Mouse (Mus musculus) adrenal gland, adult (tissue): ENCODE data around the gene Tcerg1l.

Experiments used
- DNase-seq, 2 experiments: peaks; one replicate each; pipeline ENCODE4 v3.0.0; 2022 to 2023; ENCODE audit warnings: low spot score in 1 of 2; ENCODE audit not compliant: inconsistent age in 2 of 2

Gene Tcerg1l

DNA sequence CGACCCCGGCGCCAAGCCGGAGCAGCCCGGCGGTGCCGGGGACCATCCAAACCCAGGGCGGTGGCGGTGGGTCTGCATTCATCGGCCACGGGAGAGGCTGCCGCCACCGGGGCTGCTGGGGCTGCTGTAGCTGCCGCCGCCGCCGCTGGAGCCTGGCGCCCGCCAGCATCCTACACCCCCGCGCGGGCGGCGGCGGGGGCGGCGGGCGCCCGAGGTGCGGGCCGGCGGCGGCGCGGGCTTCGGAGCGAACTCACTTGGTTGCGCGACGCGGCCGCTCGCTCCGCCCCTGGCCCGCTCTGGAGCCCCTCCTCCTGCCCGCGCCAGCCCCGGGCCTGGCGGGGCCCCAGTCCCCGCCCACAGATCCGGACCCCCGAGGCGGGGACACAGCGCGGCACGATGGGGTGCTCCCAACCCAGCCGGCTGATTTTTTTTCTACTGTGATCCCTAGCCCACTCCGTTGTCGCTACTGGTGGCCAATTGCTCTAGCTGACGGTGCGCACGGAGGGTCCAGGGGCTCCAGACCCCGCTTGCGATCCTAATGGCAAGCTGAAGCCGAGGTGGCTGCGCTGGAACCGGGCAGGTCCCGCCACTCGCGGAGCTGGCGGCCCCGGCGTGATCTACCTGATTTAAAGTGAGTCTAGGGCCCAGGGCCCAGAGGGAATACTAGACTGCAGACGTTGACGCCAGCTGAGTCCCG, at the start of gene Tcerg1l:
Gene Tcerg1l, minus strand, starts transcription at position 246 of the 697 bp plus-strand sequence.
- DNase-seq = peak in 1 of 2 experiments; percentile 18

DNA sequence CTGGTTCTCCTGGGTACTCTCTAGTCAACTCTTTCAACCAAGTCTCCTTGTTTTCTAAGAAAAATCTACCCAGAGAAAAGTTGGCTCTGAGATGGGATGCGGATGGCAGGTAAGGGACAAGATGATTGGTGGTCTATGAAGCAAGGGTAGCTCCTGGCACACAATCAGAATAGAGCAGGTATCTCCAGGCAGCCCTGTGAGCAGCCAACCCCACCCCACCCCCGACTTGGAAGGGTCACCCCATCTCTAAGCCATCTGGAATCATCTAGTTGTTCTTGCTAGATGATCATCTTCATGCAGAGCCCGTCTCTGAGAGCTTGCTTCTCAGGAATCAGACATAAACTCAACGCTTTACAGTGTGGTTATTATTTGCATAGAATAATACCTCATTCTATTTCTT, 44.6 kb upstream of the Tcerg1l start:
- DNase-seq = no peak

DNA sequence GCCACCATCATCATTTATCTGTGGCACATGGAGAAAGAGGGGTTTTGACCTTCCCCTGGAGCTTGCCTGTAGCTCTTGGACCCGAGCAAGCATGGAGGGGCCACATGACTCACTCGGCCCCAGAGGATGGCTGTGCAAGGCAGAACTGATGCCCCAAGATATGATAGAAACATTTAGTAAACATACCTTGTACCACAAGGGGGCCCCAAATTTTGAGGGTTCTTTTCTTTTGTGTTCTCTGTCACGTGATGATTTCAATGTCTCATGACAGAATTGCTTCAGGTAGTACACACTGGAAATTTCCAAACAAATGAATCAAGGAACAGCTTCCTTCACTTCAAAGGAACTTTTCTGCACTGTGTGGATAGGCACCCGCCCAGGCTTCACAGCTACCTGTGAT, 35.0 kb upstream of the Tcerg1l start:
- DNase-seq = peak in 1 of 2 experiments; percentile 20

DNA sequence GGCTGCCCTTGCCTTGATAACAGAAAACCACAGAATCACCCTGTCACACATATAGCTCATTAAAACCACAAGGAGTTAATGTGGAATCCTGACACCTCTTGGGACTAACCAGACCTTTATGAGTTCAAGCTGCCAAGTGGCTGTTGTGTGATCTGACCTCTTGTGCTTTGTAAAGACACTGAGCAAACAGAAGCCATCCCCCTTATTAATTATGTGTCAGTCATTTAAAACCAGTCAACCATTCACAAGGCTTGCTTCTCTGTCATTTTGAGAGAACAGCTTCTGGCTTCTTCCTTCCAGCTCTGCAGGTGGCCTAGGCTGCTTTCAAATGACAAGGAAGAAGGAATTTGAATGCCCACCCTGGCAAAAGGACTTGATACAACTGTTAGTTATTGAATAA, 33.9 kb upstream of the Tcerg1l start:
- no peak for DNase-seq

DNA sequence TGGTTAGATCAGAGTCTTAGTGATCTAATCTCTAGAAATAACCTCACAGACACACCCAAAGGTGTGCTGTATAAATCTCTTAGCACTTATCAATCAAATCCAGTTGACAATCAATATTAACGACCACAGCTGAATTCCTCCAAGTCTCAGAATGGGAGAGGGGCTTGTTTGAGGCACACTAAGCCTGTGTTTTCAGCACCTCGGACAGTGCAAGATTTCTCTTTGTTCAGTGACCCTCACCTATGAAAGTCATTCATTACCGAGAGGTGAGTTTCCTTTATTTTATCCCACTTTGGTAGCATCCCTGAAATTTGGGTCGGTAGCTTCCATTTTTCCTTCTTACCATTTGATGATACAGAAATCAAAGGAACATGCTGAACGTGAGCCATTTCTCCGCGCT, 32.4 kb upstream of the Tcerg1l start:
- DNase-seq = peak in 1 of 2 experiments; percentile 21

DNA sequence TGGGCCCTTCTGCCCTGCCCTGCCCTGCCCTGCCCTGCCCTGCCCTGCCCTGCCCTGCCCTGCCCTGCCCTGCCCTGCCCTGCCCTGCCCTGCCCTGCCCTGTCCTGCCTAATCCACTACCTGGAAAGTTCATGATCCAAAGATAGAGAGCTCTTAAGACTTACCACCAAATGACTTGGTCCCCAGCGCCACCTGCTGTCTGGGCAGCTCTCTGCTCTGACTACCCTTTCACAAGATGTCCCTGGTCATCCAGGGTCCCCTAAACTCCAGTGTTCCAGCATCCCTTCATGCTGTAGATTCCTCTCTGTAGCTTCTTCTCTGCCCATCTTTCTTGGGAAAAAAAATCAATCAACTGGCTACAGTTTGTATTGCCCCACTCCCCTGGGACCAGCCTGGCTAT, 31.3 kb upstream of the Tcerg1l start:
- DNase-seq = peak; percentile 29 to 67

DNA sequence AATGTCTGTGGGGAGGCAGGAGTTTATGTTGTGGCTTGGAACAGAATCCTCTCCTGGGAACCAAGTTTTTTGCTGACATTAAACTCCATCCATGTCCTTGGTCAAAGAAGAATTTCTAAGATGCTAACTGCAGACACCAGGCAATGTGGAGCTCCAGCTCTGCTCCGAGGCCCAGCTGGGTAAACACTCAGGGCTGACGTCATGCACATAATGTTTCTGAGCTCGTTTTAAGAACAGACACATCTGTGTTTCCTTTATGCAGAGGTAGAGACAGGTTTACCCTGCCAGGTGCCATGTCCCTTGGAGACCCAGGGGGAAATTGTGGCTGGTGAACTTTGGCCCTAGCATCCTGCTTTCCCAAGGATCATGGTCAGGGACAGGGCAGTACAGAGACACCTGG, 29.9 kb upstream of the Tcerg1l start:
- no peak for DNase-seq

DNA sequence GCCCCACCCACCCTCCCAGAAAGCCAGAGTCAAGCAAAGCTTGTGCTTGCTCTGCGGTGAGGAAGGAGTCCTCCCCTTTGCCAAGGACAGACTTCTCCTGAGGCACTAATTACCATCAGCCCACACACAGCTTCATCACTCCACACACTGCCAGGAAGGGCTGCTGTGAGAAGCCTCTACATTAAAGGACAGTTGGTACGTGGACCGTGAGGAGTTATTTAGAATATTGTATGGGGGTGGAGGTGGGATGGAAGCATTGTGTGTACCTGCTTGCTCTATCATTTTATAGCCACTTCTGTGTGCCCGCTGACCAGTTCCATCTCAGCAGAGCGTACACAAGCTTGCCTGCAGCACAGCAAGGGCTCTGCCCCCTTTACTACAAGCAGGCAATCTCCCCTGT, 16.0 kb upstream of the Tcerg1l start:
- DNase-seq = no peak

DNA sequence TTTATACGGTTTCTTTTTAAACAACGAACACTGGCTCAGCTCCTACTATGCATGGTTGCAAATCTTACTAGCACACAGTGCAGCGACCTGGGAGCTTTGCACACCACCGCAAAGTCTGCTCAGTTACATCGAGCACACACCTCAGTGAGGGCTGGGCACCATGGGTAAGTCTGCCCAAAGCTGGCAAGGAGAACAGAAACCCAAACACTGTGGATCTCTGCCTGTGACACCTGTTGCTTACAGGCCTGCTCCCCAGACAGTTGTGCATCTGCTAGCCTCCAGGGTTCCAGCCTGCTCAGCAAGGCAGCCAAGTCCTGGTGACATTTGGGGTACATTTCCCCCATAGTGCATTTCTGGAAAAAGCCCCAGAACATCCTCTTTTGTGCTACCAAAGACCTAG, 4.1 kb upstream of the Tcerg1l start:
- no peak for DNase-seq

DNA sequence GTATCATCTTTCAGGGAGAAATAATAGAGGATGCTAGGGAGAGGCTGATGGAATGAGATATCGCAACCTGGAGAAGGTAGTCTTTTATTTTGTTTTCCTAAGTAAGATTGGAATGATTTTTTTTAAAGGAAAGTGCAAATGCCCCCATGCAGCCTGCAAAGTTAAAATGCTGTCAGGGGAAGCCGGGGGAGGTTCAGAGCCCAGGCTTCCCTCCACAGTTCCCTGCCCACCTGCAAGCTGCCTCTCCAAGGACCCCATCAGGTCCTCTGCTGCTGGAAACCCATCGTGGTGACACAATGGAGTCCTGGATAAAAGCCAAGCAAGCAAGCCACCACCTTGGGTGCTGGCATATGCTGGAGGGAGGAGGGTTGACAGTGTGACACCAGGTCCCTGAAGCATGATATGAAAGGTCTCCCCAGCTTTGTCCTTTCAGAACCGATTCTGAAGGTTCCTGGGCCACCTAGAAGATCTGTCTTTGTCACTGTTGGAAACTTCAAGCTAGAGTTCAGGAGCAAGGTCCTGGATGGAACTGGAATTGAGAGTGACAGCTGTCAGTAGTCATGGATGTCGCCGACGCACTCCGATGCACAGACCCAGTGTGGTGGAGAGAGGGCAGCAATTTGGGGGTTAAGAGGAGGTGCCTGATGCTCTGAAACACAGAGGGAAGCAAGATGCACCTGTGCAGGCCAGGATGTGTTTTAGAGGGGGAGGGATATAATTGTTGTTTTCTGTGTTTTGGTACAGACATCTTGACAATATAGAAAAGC, 3.2 kb upstream of the Tcerg1l start:
- no peak for DNase-seq

DNA sequence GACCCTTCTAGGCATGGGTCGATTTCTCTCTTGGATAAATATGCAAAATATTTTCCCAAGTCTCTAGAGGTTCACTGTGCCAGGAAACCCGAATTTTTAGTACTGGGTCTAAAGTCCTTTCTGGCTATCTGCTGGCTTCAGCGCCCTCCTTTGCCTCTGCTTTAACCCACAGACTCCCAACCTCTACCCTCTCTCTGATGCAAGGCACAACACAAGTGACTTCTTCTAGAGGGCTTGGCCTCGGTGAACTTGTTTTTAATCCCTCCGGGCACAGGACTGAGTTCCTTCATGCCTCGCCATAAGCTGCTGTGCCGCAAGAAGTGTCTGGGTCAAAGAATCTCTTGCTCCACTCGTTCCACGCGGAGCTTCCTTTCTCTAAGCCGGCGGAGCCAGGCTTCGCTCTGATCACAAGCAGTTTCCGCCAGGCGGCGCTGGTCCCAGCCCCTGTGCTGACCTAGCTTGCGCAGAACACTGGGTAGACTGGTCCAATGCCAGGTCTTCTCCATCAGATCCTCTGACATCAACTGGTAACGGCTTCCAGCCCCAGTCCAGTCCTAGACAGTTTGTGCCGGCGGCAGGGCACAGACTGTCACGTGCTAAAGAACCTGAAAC, 758 bp upstream of the Tcerg1l start:
- peak; percentile 27 to 55 for DNase-seq

DNA sequence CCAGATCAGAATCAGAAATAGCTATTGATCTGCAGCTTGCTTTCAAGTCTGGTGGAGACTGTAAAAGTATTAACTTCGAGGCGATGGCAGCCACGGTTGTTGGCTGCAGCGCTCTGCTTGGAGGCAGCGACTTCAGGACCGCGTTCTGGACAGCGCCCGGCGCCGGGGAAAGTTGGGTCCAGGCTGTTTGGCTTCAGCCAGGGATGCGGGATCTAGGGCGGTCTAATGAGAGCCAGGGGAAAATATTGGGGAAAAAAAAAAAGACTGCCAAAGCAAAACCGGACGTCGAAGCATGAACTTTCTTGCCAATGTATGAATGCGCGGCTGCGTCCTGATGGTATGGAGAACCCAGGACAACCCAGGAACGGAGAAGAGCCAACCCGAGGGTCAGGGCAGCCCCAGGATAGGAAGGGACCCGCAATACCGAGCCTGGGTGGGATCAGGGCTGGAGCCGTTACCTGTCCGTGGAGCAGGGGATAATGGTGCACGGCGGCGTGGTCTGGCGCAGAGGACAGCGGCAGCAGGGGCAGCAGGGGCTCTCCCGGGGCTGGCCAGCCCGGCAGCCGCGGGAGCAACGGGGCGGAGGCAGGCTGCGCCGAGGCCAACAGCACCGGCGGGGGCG, 556 bp downstream of the Tcerg1l start:
- DNase-seq = peak; percentile 21 to 63

DNA sequence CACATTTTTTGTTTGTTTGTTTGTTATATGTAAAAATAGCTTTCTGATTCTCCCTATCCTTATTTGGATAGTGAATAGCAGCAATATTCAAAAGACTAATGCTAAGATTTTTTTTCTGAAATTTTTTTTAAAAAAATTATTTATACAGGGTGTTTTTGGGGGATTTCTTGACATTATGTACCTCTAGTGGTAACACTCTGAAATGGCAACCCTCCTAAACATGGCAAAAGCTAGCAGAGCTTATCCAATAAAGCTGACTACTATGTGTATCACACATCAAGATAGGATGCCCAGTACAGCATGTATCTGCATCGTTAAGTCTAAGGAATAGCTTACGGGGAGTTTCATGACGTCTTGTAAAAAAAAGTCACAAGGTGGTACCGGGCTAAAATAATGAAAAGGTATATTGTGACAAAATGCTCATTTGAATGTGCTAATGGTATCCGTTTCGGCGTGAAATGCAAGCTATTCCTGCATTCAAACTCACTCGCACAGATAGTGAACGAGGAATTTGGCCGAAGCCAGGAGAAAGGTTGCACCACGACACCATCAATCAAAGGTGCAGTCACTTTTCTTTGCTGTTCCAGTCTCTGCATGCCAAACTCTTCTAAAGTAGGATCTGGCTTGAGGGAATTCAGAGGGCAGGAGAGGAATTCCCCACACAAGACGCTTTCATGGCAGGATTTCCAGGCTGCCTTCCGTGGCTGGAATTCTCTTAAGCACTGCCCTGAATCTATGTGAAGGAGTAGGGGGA, 1.2 kb downstream of the Tcerg1l start:
- DNase-seq = no peak

DNA sequence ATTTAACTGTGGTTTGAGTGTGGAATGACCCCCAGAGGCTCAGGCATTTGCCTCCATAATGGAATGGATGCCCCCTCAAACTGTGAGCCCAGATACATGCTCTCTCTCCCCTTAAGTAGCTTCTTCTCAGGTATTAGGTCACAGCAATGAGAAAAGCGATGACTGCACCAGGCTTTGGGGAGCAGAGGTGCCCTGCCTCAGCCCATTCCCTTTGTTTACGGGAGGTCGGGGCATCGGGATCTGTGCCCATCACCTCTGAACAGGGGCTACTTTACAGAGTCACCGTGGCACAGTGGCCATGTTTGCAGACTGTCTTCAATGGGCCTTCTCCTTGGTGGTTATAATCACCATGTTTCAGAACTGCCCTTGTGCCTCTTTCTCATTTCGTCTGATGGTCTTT, 7.6 kb downstream of the Tcerg1l start:
- no peak for DNase-seq

DNA sequence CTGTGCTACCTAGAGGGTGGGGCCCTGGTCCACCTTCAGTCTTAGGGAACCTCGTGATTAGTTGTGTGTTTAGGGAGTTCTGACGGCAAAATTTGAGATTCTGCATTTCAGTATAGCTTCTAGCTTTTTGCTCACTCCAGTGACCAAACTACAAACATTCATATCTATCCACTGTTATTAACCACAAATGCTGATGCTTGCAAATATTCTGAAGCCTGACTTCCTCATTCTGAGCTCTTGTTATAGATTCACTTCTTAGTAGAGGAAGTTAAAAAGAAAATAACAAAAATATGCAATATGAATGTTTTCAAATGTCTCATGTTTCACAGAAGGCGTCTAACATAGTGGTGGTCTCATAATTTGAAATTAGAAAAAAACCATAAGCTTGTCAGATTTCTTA, 8.5 kb downstream of the Tcerg1l start:
- no peak for DNase-seq

DNA sequence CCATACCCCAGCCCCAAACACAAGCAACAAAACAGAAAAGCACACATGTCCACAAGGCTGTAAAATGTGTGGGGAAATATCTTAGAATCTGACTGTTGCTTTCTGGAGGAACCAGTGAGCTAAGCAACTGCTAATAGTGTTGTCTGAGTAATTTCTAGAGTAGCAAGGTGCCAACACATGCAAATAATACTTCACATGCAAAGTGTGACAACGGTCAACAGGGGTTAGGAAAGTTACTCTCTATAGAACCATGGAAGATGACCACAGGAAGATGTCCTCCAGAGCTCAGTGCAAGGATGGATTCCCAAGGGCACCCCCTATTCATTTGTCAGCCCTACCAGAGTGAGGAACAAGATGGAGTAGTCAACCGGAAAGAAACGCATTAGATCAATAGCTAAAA, 18.3 kb downstream of the Tcerg1l start:
- DNase-seq = no peak

DNA sequence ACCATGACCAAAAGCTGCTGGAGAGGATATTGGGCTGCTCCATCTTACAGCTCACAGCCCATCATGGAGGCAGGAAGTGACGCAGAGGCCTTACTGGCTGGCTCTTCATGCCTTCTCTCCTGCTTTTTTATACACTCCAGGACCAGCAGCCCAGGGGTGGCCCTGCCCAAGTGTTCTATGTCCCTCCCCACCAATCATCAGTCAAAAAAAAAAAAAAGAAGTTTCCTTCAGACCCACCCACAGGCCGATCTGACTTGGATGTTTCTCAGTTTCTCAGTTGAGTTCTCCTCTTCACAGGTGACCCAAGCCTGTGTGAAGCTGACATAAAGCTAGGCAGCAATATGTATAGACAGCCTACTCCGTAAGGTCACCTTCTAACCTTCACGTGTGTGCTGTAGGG, 19.0 kb downstream of the Tcerg1l start:
- no peak for DNase-seq

DNA sequence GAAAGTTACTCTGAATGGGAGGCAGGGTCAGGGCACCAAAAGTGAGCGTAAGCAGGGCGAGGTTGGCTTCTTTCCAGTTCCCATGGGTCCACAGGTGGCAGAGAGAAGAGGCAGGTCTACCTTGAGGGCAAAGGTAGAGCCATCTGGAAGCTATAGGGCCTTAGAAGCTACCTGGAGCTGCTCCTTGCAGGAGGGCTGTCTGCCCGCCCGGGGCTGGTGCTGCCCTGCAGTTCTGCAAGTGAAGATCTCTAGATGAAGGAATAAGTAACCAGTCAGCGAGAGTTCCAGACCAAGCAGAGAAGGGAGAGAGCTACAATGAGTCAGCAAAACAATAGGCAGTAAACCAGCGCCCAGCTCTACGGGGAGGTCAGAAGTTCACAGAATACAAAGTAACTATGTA, 22.0 kb downstream of the Tcerg1l start:
- no peak for DNase-seq

DNA sequence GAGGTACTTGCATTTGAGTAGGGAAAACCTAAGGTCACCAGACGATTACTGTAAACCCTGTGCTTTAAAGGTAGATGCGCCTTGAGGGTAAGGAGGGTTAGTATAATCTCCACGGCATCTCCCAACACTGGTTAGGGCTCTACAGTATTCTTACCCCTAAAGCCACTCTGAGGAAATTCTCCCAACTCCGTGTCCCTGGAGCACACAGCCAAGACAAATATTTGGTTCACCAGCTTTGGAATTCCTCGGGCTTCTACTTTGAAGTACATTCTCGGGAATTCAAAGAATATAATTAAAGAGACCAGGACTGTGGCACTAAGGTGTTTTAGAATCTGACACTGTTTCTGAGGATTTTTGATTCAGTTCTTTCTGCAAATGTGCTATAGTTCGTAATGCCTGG, 23.2 kb downstream of the Tcerg1l start:
- DNase-seq = no peak

DNA sequence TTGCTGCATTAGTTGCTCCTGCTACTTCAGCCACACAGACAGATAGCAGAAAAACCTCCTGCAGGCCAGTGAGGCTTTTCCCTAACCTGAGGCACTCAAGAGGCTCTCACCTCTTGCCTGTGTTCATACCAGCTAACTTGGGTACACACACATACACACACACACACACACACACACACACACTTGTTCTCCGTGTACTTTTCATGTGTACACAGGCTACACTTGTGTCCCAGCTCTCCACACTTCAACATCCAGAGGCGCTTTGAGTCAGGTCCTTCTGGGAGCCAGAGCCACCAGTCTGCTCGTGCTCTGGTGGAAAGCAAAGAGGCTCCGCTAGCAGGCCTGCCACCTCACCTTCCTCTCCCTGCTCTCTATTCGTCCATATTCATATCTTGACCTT, 24.0 kb downstream of the Tcerg1l start:
- no peak for DNase-seq

DNA sequence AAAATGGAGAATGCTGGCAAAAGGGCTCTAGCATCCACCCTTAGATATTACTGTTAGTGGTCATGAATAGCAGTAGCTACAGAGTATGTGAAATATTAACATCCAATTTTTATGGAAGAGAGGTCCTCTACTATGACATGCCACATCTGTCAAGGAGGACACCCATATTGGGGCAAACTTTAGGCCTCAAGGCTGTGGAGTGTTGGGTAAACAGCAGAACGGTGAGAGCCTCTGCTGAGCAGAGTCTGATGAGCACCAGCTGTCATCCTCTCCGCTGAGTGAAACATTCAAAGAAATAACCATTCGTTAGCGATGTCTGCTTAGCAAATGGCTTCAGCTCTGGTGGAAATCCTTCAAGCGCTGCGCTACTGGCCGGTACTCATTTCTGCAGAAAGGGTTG, 30.0 kb downstream of the Tcerg1l start:
- no peak for DNase-seq
